Comparison of ENCODE assay signal across 12 mouse cellular contexts in the genomic region with DNA sequence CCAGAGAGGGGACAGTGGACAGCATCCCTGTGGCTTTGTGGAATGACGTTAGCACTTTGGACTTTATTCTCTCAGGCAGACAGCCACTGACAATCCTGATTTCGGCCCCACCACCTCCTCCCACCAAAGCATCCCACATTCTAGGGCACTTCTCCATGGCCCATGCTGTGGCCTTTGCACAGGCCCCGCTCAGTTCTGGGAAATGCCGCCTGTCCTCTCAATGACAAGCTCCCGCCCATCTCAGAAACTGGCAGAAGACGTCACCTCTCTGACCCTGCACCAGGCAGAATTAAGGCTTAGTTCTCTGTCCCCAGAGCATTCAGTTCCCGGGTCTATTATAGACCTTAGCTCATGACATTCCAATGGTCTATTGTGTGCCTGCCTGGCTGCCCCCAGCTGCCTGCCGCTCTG. TPM values are rescaled to one million over a fixed set of nuclear protein-coding genes. Genes with fewer than 3 reads are reported as not detected.
DNase-seq lines count a peak whose midpoint lies in the region; ATAC-seq and TF ChIP-seq lines count a peak whose summit lies in the region.
"Had no signal": no experiment of that assay in that cellular context is flagged by ENCODE, and none has a peak within 500 bp of the region (broad histone marks: within the 10 kb centered on the region; RNA-seq: fewer than 3 reads in every experiment).

No protein-coding gene starts in this region.

- ATAC-seq in kidney, postnatal 0 days (replicated peaks; ENCODE audit: low FRiP score, low read depth): peak; percentile 33; the same call in 1 of the 2 replicates
- peak; percentile 61; the same call in 1 of the 2 replicates for ATAC-seq in forebrain, embryonic 12.5 days (ENCODE audit: low FRiP score)
- peak; percentile 64; the same call in 1 of the 2 replicates for ATAC-seq in hindbrain, embryonic 12.5 days (ENCODE audit: low FRiP score)
- no peak for ATAC-seq in neural tube, embryonic 13.5 days (ENCODE audit: low read depth)
- ATAC-seq in megakaryocyte progenitor cell, adult 5-6 weeks (replicated peaks; ENCODE audit: poor library complexity): no peak
- ATAC-seq: CD4-positive, CD25-positive, alpha-beta regulatory T cell, adult 4 months; liver, embryonic 12.5 days had no signal

- no peaks in the 10 kb centered on the region for H3K27me3 ChIP-seq in kidney, postnatal 0 days (ENCODE audit: insufficient read depth, low read length)
- H3K27me3 ChIP-seq in forebrain, embryonic 12.5 days: no peaks in the 10 kb centered on the region; the same call in 1 of the 2 replicates
- no peaks in the 10 kb centered on the region; the same call in 1 of the 2 replicates for H3K27me3 ChIP-seq in hindbrain, embryonic 12.5 days
- no peaks in the 10 kb centered on the region for H3K27me3 ChIP-seq in neural tube, embryonic 13.5 days

- 41% methylated on average over 8 of the region's 8 CpGs for WGBS in kidney, postnatal 0 days
- 5% methylated on average over 8 of the region's 8 CpGs for WGBS in forebrain, embryonic 12.5 days
- 14% methylated on average over 8 of the region's 8 CpGs for WGBS in hindbrain, embryonic 12.5 days
- WGBS in neural tube, embryonic 13.5 days: 8% methylated on average over 8 of the region's 8 CpGs

- H3K4me3 ChIP-seq in kidney, postnatal 0 days (replicated peaks; ENCODE audit: low read depth, low read length): no peak overlapping the region
- H3K4me3 ChIP-seq in forebrain, embryonic 12.5 days (replicated peaks): no peak overlapping the region
- no peak overlapping the region for H3K4me3 ChIP-seq in hindbrain, embryonic 12.5 days
- H3K4me3 ChIP-seq in neural tube, embryonic 13.5 days: no peak overlapping the region
- H3K4me3 ChIP-seq: liver, embryonic 12.5 days had no signal

- H3K9ac ChIP-seq in kidney, postnatal 0 days (ENCODE audit: low read depth, low read length): no peak overlapping the region
- H3K9ac ChIP-seq in forebrain, embryonic 12.5 days: no peak overlapping the region
- H3K9ac ChIP-seq in hindbrain, embryonic 12.5 days: 0 out of 2 replicates have a peak overlapping the region, but pooled peaks have one; percentile 32
- peak overlapping the region; percentile 28; the same call in 1 of the 2 replicates for H3K9ac ChIP-seq in neural tube, embryonic 13.5 days
- H3K9ac ChIP-seq: liver, embryonic 12.5 days had no signal

- no peaks in the 10 kb centered on the region for H3K9me3 ChIP-seq in kidney, postnatal 0 days (replicated peaks; ENCODE audit: low read length)
- H3K9me3 ChIP-seq in forebrain, embryonic 12.5 days: no peaks in the 10 kb centered on the region
- H3K9me3 ChIP-seq in hindbrain, embryonic 12.5 days (replicated peaks): no peaks in the 10 kb centered on the region
- H3K9me3 ChIP-seq in neural tube, embryonic 13.5 days: no peaks in the 10 kb centered on the region
- H3K9me3 ChIP-seq: liver, embryonic 12.5 days had no signal

- no peak for DNase-seq in kidney, postnatal 0 days (ENCODE audit: low spot score)
- no peak for DNase-seq in kidney, postnatal 14 days
- DNase-seq in adrenal gland, postnatal 36 days: no peak
- DNase-seq in cerebellum, postnatal 25 days: no peak
- DNase-seq: kidney, postnatal 4 days; right cerebral cortex, postnatal 14 days had no signal

- H3K27ac ChIP-seq in kidney, postnatal 0 days: no peak overlapping the region
- H3K27ac ChIP-seq in forebrain, embryonic 12.5 days: peak overlapping the region; percentile 69
- peak overlapping the region; percentile 24 for H3K27ac ChIP-seq in hindbrain, embryonic 12.5 days
- no peak overlapping the region for H3K27ac ChIP-seq in neural tube, embryonic 13.5 days (replicated peaks)
- H3K27ac ChIP-seq: liver, embryonic 12.5 days had no signal

- no peak overlapping the region for H3K4me2 ChIP-seq in kidney, postnatal 0 days (ENCODE audit: low read length)
- H3K4me2 ChIP-seq in forebrain, embryonic 12.5 days: no peak overlapping the region
- no peak overlapping the region for H3K4me2 ChIP-seq in hindbrain, embryonic 12.5 days (replicated peaks)
- no peak overlapping the region for H3K4me2 ChIP-seq in neural tube, embryonic 13.5 days
- H3K4me2 ChIP-seq: liver, embryonic 12.5 days had no signal

- peaks cover 13% of the 10 kb centered on the region; the same call in 1 of the 2 replicates for H3K4me1 ChIP-seq in kidney, postnatal 0 days (replicated peaks; ENCODE audit: insufficient read depth, low read length)
- peaks cover 18% of the 10 kb centered on the region for H3K4me1 ChIP-seq in forebrain, embryonic 12.5 days
- peaks cover 28% of the 10 kb centered on the region for H3K4me1 ChIP-seq in hindbrain, embryonic 12.5 days
- H3K4me1 ChIP-seq in neural tube, embryonic 13.5 days (replicated peaks): peaks cover 23% of the 10 kb centered on the region
- H3K4me1 ChIP-seq: liver, embryonic 12.5 days had no signal

- TF ChIP-seq CTCF in kidney, postnatal 0 days (IDR thresholded peaks at IDR 0.05; ENCODE audit: low read depth): no peak

- H3K36me3 ChIP-seq in kidney, postnatal 0 days (ENCODE audit: insufficient read depth, low read length): no peaks in the 10 kb centered on the region
- no peaks in the 10 kb centered on the region for H3K36me3 ChIP-seq in forebrain, embryonic 12.5 days (replicated peaks)
- H3K36me3 ChIP-seq in hindbrain, embryonic 12.5 days: no peaks in the 10 kb centered on the region
- H3K36me3 ChIP-seq in neural tube, embryonic 13.5 days: no peaks in the 10 kb centered on the region
- H3K36me3 ChIP-seq: liver, embryonic 12.5 days had no signal

RNA-seq across cellular contexts. Expression of a gene that starts 7.0 kb away (rescaled TPM):
- 2.3 and 2.4 TPM in 2 replicates for polyA plus RNA-seq in kidney, postnatal 0 days (2015; fragmentation: Nextera tagmentation; extraction: Ambion mirVana)
- polyA plus RNA-seq in forebrain, embryonic 12.5 days (2016; fragmentation: Nextera tagmentation; extraction: Ambion mirVana): 4.4 and 5.3 TPM in 2 replicates
- 4.6 and 4.9 TPM in 2 replicates for polyA plus RNA-seq in hindbrain, embryonic 12.5 days (2016; fragmentation: Nextera tagmentation; extraction: Ambion mirVana)
- 5.4 and 5.7 TPM in 2 replicates for polyA plus RNA-seq in neural tube, embryonic 13.5 days (2015; fragmentation: Nextera tagmentation; extraction: Ambion mirVana)
- 0.12 TPM in 2 replicates for total RNA-seq in megakaryocyte progenitor cell, adult 5-6 weeks (2015)
- 0.03 and 0.17 TPM in 2 replicates for total RNA-seq in megakaryocyte progenitor cell, adult 5-6 weeks (2017)
- 1 to 10 TPM; 5.6 to 7.7 TPM for total RNA-seq in adrenal gland, postnatal 36 days (2021)
- polyA plus RNA-seq: CD4-positive, CD25-positive, alpha-beta regulatory T cell, adult 4 months had no signal

Comparison
In these comparisons a context has a peak if more than half of its experiments do, and no peak if none do; other contexts are left out.
1. ATAC-seq: peak in kidney, postnatal 0 days (single experiment), forebrain, embryonic 12.5 days (single experiment) and hindbrain, embryonic 12.5 days (single experiment); none in neural tube, embryonic 13.5 days (single experiment) and megakaryocyte progenitor cell, adult 5-6 weeks (single experiment).
2. H3K27ac ChIP-seq: peak in forebrain, embryonic 12.5 days (single experiment) and hindbrain, embryonic 12.5 days (single experiment); none in kidney, postnatal 0 days (single experiment) and neural tube, embryonic 13.5 days (single experiment).
3. H3K9ac ChIP-seq: peak in hindbrain, embryonic 12.5 days (single experiment) and neural tube, embryonic 13.5 days (single experiment); none in kidney, postnatal 0 days (single experiment) and forebrain, embryonic 12.5 days (single experiment).